Comparison of ENCODE assay signal across 8 mouse cellular contexts in the genomic region with DNA sequence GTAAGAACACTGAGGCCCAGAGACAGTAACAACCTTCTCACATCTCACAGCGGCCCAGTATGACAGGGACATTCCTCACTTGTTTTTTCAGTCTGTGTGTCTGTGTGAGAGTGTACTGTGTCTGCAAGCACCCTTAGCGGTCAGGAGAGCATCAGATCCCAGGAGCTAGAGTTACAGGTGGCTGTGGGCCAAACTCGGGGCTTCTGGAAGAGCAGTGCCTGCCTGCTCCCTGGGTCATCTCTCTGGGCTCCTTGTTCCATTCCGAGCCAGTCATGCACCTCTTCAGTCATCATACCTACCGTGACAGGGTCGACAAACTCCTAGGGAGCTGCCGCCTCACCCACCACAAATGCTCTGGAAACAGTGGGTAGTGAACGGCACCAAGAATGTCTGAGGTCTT. TPM values are rescaled to one million over a fixed set of nuclear protein-coding genes. Genes with fewer than 3 reads are reported as not detected.
DNase-seq lines count a peak whose midpoint lies in the region; ATAC-seq and TF ChIP-seq lines count a peak whose summit lies in the region.

No protein-coding gene starts in this region.

- no peak overlapping the region for H3K9ac ChIP-seq in stomach, embryonic 15.5 days

- H3K36me3 ChIP-seq in testis, adult 2 months (ENCODE audit: control insufficient read depth, insufficient read depth, low read length), result no peaks in the 10 kb centered on the region
- H3K36me3 ChIP-seq in stomach, embryonic 15.5 days, result no peaks in the 10 kb centered on the region

- TF ChIP-seq CTCF in testis, adult 2 months (IDR thresholded peaks at IDR 0.05; ENCODE audit: control insufficient read depth, insufficient read depth, insufficient replicate concordance, low read depth, low read length), result no peak

- H3K9me3 ChIP-seq in stomach, embryonic 15.5 days, result no peaks in the 10 kb centered on the region

- no peak for ATAC-seq in cerebellum, adult (ENCODE audit: insufficient number of reproducible peaks, low FRiP score, low TSS enrichment)
- no peak for ATAC-seq in stomach, embryonic 15.5 days (ENCODE audit: insufficient read depth, low FRiP score, low read depth)

- no peak overlapping the region for H3K4me3 ChIP-seq in testis, adult 2 months (ENCODE audit: control insufficient read depth, low read depth, low read length)
- H3K4me3 ChIP-seq in stomach, embryonic 15.5 days (replicated peaks), result no peak overlapping the region

- WGBS in stomach, embryonic 15.5 days, result 56% methylated on average over 8 of the region's 8 CpGs

- no peak for TF ChIP-seq POLR2A in testis, adult 2 months (IDR thresholded peaks at IDR 0.05; ENCODE audit: control insufficient read depth, low read depth, low read length)

- no peak overlapping the region for H3K4me2 ChIP-seq in stomach, embryonic 15.5 days

- H3K4me1 ChIP-seq in testis, adult 2 months (ENCODE audit: control insufficient read depth, insufficient read depth, low read length), result peaks cover 11% of the 10 kb centered on the region
- H3K4me1 ChIP-seq in stomach, embryonic 15.5 days, result peaks cover 42% of the 10 kb centered on the region

- no peaks in the 10 kb centered on the region for H3K27me3 ChIP-seq in testis, adult 2 months (ENCODE audit: control insufficient read depth, insufficient read depth, low read length)
- no peaks in the 10 kb centered on the region for H3K27me3 ChIP-seq in stomach, embryonic 15.5 days (replicated peaks)

- peak overlapping the region; percentile 63 for H3K27ac ChIP-seq in testis, adult 2 months (ENCODE audit: control insufficient read depth, insufficient read depth, low read depth, low read length)
- peak overlapping the region; percentile 93 for H3K27ac ChIP-seq in stomach, embryonic 15.5 days

- DNase-seq in cerebellum, postnatal 10 days, result peak; percentile 29 to 35
- DNase-seq in testis, postnatal 10 days (ENCODE audit: low spot score), result no peak
- DNase-seq in kidney, postnatal 10 days, result peak; percentile 48
- no peak for DNase-seq in layer of hippocampus, adult 18-20 months (ENCODE audit: low spot score in 2 of 2)
- DNase-seq in frontal cortex, postnatal 25 days (ENCODE audit: low spot score in 2 of 2), result no peak

RNA-seq across cellular contexts. Expression of a gene that starts 10.1 kb away (rescaled TPM):
- 9.7 and 10.3 TPM in 2 replicates for polyA plus RNA-seq in testis, adult 2 months (2012; rRNA removed)
- 47.2 and 47.8 TPM in 2 replicates for polyA plus RNA-seq in stomach, embryonic 15.5 days (2015; fragmentation: Nextera tagmentation; extraction: Ambion mirVana)
- total RNA-seq in layer of hippocampus, adult 18-20 months (2021), result 1 to 10 TPM; 7.0 to 7.6 TPM

Comparison
In these comparisons a context has a peak if more than half of its experiments do, and no peak if none do; other contexts are left out.
1. DNase-seq: peak in cerebellum, postnatal 10 days (2 of 2) and kidney, postnatal 10 days (single experiment); none in testis, postnatal 10 days (single experiment), layer of hippocampus, adult 18-20 months (0 of 2) and frontal cortex, postnatal 25 days (0 of 2).